Mouse (Mus musculus) liver, embryonic 16.5 days (tissue): ENCODE measurements around the gene Mxd4. TPM values are rescaled to one million over a fixed set of nuclear protein-coding genes. Genes with fewer than 3 reads are reported as not detected.

Experiments used
- ATAC-seq: fragments of 200-750 bp; cut with Nextera tagmentation; 2 replicates; pipeline ENCODE4 v1.8.0; 2017; ENCODE audit warnings: low read depth, mild to moderate bottlenecking, moderate number of reproducible peaks, moderate library complexity
- H3K27ac ChIP-seq: fragments of 300-500 bp; sonication (generic); 2 replicates; pipeline ENCODE4 v1.5.1; 2014; ENCODE audit warnings: mild to moderate bottlenecking, low read length
- H3K27me3 ChIP-seq: fragments of 300-500 bp; sonication (generic); 2 replicates; pipeline ENCODE4 v1.6.1; 2014; ENCODE audit warnings: low read depth, low read length, mixed read lengths; ENCODE audit not compliant: control insufficient read depth, insufficient read depth
- H3K36me3 ChIP-seq: fragments of 300-500 bp; sonication (generic); 2 replicates; pipeline ENCODE4 v1.6.1; 2014; ENCODE audit warnings: mild to moderate bottlenecking; ENCODE audit not compliant: control insufficient read depth, insufficient read depth
- H3K4me1 ChIP-seq: fragments of 300-500 bp; sonication (generic); 2 replicates; pipeline ENCODE4 v1.6.1; 2014; ENCODE audit warnings: low read depth, low read length, mixed read lengths; ENCODE audit not compliant: control insufficient read depth
- H3K4me2 ChIP-seq: fragments of 300-500 bp; sonication (generic); 2 replicates; pipeline ENCODE4 v1.6.1; 2014; ENCODE audit warnings: low read depth, low read length, mixed read lengths
- H3K4me3 ChIP-seq: fragments of 300-500 bp; sonication (generic); 2 replicates; pipeline ENCODE4 v1.5.1; 2014; ENCODE audit warnings: low read depth, mild to moderate bottlenecking, low read length
- H3K9ac ChIP-seq: fragments of 300-500 bp; sonication (generic); 2 replicates; pipeline ENCODE4 v1.6.1; 2014; ENCODE audit warnings: low read depth, low read length
- H3K9me3 ChIP-seq: fragments of 300-500 bp; sonication (generic); replicated peaks from 2 replicates; pipeline ENCODE4 v1.6.1; 2016; ENCODE audit warnings: low read length; ENCODE audit not compliant: control insufficient read depth
- WGBS: fragments of 180-500 bp; shearing (Covaris S2); extraction: QIAGEN DNeasy Blood & Tissue Kit; methylation state at CpG from one replicate; pipeline ENCODE4 v1.1.7; 2014; ENCODE audit not compliant: insufficient replicate concordance; 5-methylcytosine and 5-hydroxymethylcytosine counted together
- polyA plus RNA-seq: library from polyadenylated mRNA; unstranded; fragments of >200 nt; fragmentation: Nextera tagmentation; extraction: Ambion mirVana; gene quantifications from 2 replicates; pipeline ENCODE4 v1.2.1, GENCODE M21; 2015

The Mxd4 gene
- polyA plus RNA-seq, 1 experiment from 2014 or later: 7.6 TPM

DNA sequence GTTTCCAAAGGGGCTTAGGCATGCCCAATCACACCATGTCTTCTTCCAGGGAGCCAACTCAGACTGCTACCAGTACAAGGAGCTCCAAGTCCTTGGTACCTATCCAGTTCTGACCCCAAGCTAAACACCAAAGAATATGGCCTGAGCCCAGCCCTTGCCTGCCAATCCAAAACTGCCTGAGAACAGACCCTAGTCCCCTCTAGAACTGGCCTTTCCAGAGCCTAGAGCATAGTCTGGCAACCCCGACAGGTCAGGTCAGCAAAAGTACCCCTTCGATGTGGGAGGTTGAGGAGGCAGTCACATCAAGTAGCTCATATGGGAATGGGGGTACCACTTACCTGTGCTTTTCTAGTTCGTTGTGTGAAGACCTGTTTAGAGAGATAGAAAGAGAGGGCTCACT, 3.5 kb downstream of the Mxd4 start:
- Histone ChIP-seq H3K9me3 (no peaks in the 10 kb centered on the region), H3K4me1 (peaks cover 20% of the 10 kb centered on the region), H3K27me3 (no peaks in the 10 kb centered on the region), H3K4me2 (no peak overlapping the region), H3K9ac (no peak overlapping the region), H3K27ac (no peak overlapping the region), H3K36me3 (no peaks in the 10 kb centered on the region), H3K4me3 (no peak overlapping the region)
- ATAC-seq: no peak
- WGBS: 65% methylated on average over 3 of the region's 3 CpGs

DNA sequence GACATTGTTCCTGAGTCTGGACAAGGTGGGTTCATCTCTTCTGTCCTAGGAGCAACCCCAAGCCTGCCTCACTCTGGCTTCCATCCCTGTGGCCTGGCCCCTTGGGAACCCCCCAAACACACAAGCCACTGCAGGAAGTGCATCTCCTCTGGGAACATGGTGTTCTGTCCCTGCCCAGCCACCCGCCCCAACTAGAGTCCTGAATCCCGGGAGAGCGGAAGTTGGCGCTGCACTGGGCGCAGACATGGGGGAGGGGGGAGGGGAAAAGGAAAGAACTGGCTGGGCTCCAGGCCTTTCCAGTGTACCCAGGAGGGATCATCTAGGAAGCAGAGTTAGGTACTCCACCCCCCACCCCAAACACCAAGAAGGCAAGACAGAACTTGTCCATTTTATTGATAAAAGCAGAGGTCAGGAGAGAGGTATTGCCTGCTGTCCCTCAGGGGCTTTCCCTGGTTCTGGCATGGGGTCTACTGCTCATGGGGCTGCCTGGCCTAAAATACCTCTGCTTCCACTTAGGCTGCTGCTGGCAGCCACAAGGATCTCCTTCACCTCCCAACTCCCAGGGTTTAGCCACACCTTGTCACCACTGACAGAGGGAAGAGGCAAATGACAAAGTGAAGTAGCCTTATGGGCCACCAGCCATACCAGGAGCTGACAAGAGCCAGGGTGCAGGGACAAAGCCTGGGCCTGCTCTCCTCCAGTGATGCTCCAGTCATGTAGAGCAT, 4.2 kb downstream of the Mxd4 start:
- H3K4me2 ChIP-seq: no peak overlapping the region
- no peak overlapping the region for H3K9ac ChIP-seq
- ATAC-seq: no peak
- no peaks in the 10 kb centered on the region for H3K9me3 ChIP-seq
- H3K4me1 ChIP-seq: peaks cover 14% of the 10 kb centered on the region
- H3K36me3 ChIP-seq: no peaks in the 10 kb centered on the region
- H3K27me3 ChIP-seq: no peaks in the 10 kb centered on the region
- WGBS: 77% methylated on average over 5 of the region's 5 CpGs
- no peak overlapping the region for H3K27ac ChIP-seq
- no peak overlapping the region for H3K4me3 ChIP-seq

DNA sequence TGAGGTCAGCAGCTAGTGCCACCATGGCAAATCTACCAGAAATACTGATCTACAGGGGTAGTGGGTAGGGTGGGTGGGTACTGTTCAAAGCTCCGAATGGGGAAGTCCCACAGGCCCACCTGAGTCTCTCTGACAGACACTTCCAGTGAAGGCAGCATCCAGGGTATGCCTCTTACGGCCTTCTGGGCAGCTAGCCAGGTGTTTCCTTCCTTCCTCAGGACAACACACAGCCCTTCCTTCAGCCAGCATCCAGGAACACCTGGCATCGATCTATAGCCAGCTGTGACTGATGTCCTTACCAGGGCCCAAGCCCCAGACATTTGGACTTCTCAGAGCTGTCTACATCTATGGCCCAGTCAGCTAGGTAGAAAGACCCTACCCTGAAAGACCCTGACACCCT, 5.0 kb downstream of the Mxd4 start:
- Histone ChIP-seq H3K9ac (no peak overlapping the region), H3K36me3 (no peaks in the 10 kb centered on the region), H3K27ac (no peak overlapping the region), H3K27me3 (no peaks in the 10 kb centered on the region), H3K4me1 (peaks cover 11% of the 10 kb centered on the region), H3K4me2 (no peak overlapping the region), H3K4me3 (no peak overlapping the region), H3K9me3 (no peaks in the 10 kb centered on the region)
- ATAC-seq: no peak
- 36% methylated on average over 3 of the region's 3 CpGs for WGBS

DNA sequence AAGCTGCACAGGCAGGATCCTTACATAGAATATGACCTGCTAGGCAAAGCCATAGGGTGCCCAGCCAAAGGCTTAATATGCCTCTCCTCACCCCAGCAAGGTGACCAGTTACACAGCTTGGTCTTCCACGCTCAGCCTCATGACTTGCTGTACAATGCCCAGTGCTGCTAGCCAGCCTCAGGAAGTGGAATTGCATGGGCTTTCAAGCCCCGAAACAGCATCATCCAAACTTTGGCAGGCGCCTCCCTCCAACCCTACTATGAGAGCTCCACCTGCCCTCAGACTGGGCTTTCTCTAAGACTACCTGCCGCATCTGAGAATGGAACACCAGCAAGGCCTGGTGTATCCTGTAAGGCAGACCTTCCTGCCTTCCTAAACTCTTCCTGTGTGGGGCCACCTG, 9.7 kb downstream of the Mxd4 start:
- no peak overlapping the region for H3K4me3 ChIP-seq
- no peaks in the 10 kb centered on the region for H3K4me1 ChIP-seq
- H3K4me2 ChIP-seq: no peak overlapping the region
- H3K36me3 ChIP-seq: no peaks in the 10 kb centered on the region
- H3K9me3 ChIP-seq: no peaks in the 10 kb centered on the region
- WGBS: 69% methylated on average over 4 of the region's 4 CpGs
- ATAC-seq: no peak
- no peak overlapping the region for H3K27ac ChIP-seq
- H3K27me3 ChIP-seq: no peaks in the 10 kb centered on the region
- no peak overlapping the region for H3K9ac ChIP-seq

DNA sequence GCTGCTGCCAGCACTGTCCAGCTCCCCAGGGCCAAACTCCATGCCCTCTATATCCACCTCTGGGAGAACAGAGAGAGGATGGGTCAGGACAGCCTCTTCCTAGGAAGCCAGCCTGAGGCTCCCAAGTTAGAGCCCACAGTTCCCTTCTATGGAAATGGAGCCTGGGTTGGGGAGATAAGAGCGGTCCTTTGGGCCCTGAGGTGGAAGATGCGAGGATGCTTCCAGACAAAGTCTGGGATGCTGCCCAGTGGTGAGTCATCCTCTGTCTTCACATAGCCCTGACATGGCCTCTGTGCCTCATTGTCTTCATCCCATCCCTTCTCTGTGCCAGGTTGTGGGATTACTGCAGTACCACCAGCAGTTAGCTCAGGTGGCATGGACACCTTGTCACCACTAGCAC, 10.4 kb downstream of the Mxd4 start:
- no peak for ATAC-seq
- Histone ChIP-seq H3K36me3 (no peaks in the 10 kb centered on the region), H3K9me3 (no peaks in the 10 kb centered on the region), H3K9ac (no peak overlapping the region), H3K4me2 (no peak overlapping the region), H3K4me1 (no peaks in the 10 kb centered on the region), H3K27me3 (no peaks in the 10 kb centered on the region), H3K27ac (no peak overlapping the region), H3K4me3 (no peak overlapping the region)
- WGBS: 67% methylated on average over 2 of the region's 2 CpGs

DNA sequence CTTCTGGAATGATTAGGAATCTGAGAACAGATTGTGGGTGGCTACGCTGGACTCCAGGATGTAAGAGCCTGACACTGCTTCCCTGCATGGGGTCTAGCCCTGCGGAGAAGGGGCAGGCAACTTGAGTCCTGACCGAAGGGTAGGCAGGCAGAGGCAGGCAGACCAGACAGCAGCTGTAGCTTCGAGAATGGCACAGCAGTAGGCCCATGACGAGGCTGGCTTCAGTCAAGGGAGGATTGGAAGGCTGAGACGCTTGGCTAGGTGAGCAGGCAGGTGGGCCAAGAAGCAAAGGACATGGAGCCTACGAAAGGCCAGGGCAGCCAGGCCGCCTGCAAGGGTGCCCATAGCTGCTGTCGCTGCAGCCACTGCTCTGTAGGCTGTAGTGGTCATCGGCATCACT, 10.8 kb downstream of the Mxd4 start:
- 74% methylated on average over 10 of the region's 10 CpGs for WGBS
- H3K4me2 ChIP-seq: no peak overlapping the region
- no peaks in the 10 kb centered on the region for H3K36me3 ChIP-seq
- no peak overlapping the region for H3K4me3 ChIP-seq
- no peaks in the 10 kb centered on the region for H3K4me1 ChIP-seq
- no peak overlapping the region for H3K9ac ChIP-seq
- H3K9me3 ChIP-seq: no peaks in the 10 kb centered on the region
- no peak for ATAC-seq
- H3K27me3 ChIP-seq: no peaks in the 10 kb centered on the region
- no peak overlapping the region for H3K27ac ChIP-seq

DNA sequence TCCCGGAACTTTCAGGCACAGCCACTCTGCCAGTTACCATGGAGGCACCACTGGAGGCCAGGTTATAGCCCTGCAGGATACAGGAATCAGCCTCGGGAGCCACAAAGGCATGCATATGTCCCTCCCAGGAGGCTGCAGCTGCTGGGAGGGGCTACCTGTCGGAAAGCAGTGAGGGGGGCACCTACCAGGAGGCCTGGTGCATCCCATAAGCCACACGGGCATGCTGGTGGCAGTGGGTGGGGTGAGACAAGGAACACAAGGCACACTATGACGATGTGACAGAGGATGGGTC, 12.2 kb downstream of the Mxd4 start:
- 46% methylated on average over 5 of the region's 5 CpGs for WGBS
- H3K9ac ChIP-seq: no peak overlapping the region
- no peaks in the 10 kb centered on the region for H3K36me3 ChIP-seq
- no peak overlapping the region for H3K4me3 ChIP-seq
- H3K4me1 ChIP-seq: no peaks in the 10 kb centered on the region
- no peaks in the 10 kb centered on the region for H3K9me3 ChIP-seq
- no peak overlapping the region for H3K27ac ChIP-seq
- H3K4me2 ChIP-seq: no peak overlapping the region
- no peaks in the 10 kb centered on the region for H3K27me3 ChIP-seq
- no peak for ATAC-seq

DNA sequence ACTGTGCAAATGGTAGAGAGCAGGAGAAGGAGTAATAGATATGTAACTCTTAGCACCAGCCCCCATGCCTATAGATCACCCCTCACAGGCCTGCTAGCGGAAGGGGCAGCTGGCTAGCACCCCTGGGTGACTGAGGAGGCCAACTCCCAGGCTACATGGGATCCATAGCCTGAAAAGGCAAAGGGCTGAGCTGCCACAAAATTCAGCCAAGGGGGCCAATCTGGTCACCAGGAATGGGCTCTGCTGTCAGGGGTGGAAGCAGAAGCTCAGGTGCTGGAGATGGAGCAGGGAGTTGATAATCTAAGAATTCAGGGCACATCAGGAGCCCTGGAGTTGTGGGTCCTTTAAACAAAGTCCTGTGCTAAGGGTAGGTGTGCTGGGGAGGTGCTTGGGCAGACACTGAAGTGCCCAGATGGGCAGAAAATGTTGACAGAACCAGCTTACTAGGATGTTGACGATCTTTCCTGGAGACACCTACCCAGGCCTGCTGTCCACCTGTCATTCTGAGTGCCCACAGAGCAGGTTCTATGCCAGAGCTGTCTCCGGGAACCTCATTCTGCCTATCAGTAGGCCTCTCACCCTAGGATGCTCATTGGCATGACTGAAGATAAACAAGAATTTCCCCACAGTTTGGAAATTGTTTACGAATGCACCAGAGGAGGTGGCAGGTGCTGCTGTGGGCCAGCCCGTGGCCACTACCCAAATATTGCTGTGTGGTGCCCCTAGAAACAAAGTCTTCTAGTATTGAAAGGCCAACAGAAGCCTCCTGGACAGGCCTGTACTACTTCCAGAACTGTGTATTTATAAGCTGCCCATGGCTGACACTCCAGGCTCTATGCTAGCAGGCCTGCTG, 12.7 kb downstream of the Mxd4 start:
- WGBS: 60% methylated on average over 5 of the region's 5 CpGs
- no peaks in the 10 kb centered on the region for H3K9me3 ChIP-seq
- no peak for ATAC-seq
- H3K4me2 ChIP-seq: no peak overlapping the region
- H3K27me3 ChIP-seq: no peaks in the 10 kb centered on the region
- H3K4me1 ChIP-seq: no peaks in the 10 kb centered on the region
- no peak overlapping the region for H3K9ac ChIP-seq
- no peaks in the 10 kb centered on the region for H3K36me3 ChIP-seq
- H3K27ac ChIP-seq: no peak overlapping the region
- no peak overlapping the region for H3K4me3 ChIP-seq

DNA sequence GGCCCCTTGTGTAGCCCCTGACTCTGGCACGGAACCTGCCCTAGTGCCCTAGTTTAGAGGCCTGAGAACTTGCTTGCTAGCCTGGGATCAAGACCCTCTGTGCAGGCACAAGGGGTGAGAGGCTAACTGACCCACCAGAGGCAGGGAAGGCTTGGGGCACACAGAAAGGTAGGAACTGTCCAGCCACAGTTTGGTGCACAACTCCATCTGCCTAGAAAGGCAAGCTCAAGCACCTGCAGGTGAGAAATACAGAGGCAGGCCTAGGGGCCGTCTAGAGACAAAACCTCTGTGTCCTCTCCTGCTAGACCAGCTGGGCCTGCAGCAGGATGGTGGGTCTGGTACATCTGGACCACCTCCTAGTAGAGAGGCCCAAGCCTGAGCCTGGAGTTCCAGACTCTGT, 13.5 kb downstream of the Mxd4 start:
- no peak overlapping the region for H3K4me3 ChIP-seq
- H3K4me1 ChIP-seq: no peaks in the 10 kb centered on the region
- no peak overlapping the region for H3K27ac ChIP-seq
- no peaks in the 10 kb centered on the region for H3K9me3 ChIP-seq
- no peak overlapping the region for H3K4me2 ChIP-seq
- no peaks in the 10 kb centered on the region for H3K36me3 ChIP-seq
- H3K9ac ChIP-seq: no peak overlapping the region
- no peak for ATAC-seq
- 76% methylated on average over 2 of the region's 2 CpGs for WGBS
- H3K27me3 ChIP-seq: no peaks in the 10 kb centered on the region
